Mouse (Mus musculus) erythroblast, embryonic 14.5 days (primary cell): ENCODE results near the gene Atxn1.

Source experiments
- GATA1 ChIP-seq: IDR thresholded peaks from 2 replicates; pipeline ENCODE4 v1.6.1; 2012; ENCODE audit warnings: low read length, inconsistent platforms, mixed read lengths
- TAL1 ChIP-seq: IDR thresholded peaks from 3 replicates; pipeline ENCODE4 v1.6.1; 2012; ENCODE audit warnings: low read length, inconsistent platforms, mixed read lengths

- TF ChIP-seq TAL1, result no peak
- no peak for TF ChIP-seq GATA1
These were observed 381.7 kb downstream of the Atxn1 start for GRCm38 (mm10) chr13:45583061-45583460.
